Comparison of ENCODE assay signal across 9 mouse cellular contexts in the genomic region with DNA sequence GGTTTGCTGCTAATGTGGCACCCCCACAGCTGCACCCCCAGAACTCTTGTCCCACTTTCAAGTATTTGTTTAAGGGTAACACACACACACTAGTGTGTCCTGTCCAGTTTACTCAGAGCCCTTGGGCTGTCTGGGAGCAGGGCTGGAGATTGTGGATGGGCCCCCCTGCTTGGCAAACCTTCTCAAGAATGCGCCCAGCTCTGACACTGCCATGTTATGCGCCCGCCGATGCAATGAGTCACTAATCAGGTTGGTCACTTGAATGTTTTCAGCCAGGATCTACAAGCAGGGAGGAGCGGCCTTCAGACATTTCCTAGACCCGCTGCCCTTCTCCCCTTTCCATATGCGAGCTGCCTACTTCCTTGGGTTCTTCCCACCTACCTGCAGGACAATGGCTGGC.
"Had no signal": no experiment of that assay in that cellular context is flagged by ENCODE, and none has a peak within 500 bp of the region (broad histone marks: within the 10 kb centered on the region; RNA-seq: fewer than 3 reads in every experiment).

No protein-coding gene starts in this region.

- H3K27ac ChIP-seq: left cerebral cortex, adult 2 months; limb, embryonic 12.5 days; liver, embryonic 13.5 days; midbrain, embryonic 12.5 days had no signal

- H3K9ac ChIP-seq: limb, embryonic 12.5 days; liver, embryonic 13.5 days; midbrain, embryonic 12.5 days had no signal

- H3K9me3 ChIP-seq: limb, embryonic 12.5 days; liver, embryonic 13.5 days; midbrain, embryonic 12.5 days had no signal

- H3K36me3 ChIP-seq: limb, embryonic 12.5 days; liver, embryonic 13.5 days; midbrain, embryonic 12.5 days had no signal

- H3K4me2 ChIP-seq: limb, embryonic 12.5 days; liver, embryonic 13.5 days; midbrain, embryonic 12.5 days had no signal

- H3K4me3 ChIP-seq: left cerebral cortex, adult 2 months; limb, embryonic 12.5 days; liver, embryonic 13.5 days; midbrain, embryonic 12.5 days had no signal

- DNase-seq: kidney, adult 8-10 months; liver; liver, embryonic 13.5 days; lung, adult 18-20 months; thymus, adult 18-20 months; thymus, postnatal 14 days had no signal
